Mouse (Mus musculus): ENCODE measurements around the gene Ssc4d. TPM values are rescaled to one million over a fixed set of nuclear protein-coding genes. Genes with fewer than 3 reads are reported as not detected.

Gene Ssc4d
- polyA plus RNA-seq, 1 experiment = 6.3 TPM

DNA sequence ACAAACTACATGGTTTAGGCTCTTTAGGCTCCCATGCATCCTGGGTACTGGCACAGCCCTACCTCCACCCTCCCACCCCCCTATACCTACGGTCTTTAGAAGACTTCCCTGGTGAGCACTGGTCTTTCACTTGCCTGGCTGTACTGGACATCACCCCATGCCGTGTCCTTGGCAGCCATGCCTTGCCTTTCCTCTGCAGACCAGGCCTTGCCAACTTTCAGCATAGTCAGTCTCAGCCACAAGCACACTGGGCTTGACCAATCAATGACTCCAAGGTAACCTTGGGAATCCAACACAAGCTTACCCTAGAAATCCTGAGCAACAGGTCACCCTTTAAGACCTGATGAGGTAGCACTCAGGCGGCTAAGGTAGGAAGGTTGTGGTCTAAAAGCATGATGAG is 57.7 kb downstream of the Ssc4d start:
- no peak for TF ChIP-seq CTCF (IDR thresholded peaks at IDR 0.05; ENCODE audit: low read depth, low read length)
- no peak for TF ChIP-seq POLR2A (IDR thresholded peaks at IDR 0.05; ENCODE audit: insufficient read depth, low read length)
- TF ChIP-seq EP300 (IDR thresholded peaks at IDR 0.05; ENCODE audit: insufficient read depth, low read depth, low read length) = no peak
- Histone ChIP-seq H3K36me3 (ENCODE audit: control insufficient read depth, insufficient read depth, low read length, poor library complexity, severe bottlenecking) (peaks cover 56% of the 10 kb centered on the region), H3K4me1 (ENCODE audit: control insufficient read depth, insufficient read depth, low read length) (peaks cover 6% of the 10 kb centered on the region)

DNA sequence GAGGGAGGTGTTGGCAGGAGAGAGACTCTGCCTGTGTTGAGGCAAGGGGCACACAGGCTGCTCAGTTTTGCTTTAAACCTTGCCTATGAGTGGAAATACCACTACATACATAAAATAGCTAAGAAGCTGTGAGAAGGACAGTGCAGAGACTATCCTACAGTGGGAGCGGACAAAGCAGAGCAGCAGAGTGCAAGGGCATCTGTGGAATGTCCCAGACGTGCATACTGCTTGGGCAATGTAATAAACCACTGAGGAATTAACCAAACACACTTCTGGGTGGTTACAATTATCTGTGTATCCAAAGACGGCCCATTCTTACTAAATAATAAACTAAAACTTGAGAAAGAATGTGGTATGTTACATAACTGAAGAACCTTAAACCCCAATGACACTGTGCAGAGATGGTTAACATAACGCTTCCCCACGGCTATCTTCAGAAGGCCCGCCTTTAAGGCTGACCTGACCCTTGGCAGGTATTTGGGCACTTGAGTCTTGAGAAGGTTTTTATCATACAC is 58.2 kb downstream of the Ssc4d start:
- Histone ChIP-seq H3K27ac (ENCODE audit: insufficient read depth, low read length) (peak overlapping the region; percentile 70), H3K9ac (ENCODE audit: low read depth, poor library complexity, severe bottlenecking) (no peak overlapping the region), H3K36me3 (ENCODE audit: control insufficient read depth, insufficient read depth, low read length, poor library complexity, severe bottlenecking) (peaks cover 54% of the 10 kb centered on the region), H3K4me1 (ENCODE audit: control insufficient read depth, insufficient read depth, low read length) (peaks cover 6% of the 10 kb centered on the region), H3K9me3 (replicated peaks; ENCODE audit: control insufficient read depth, insufficient read depth, low read length, poor library complexity, severe bottlenecking) (no peaks in the 10 kb centered on the region), H3K27me3 (ENCODE audit: control insufficient read depth, insufficient read depth, low read length, poor library complexity, severe bottlenecking) (no peaks in the 10 kb centered on the region), H3K4me3 (ENCODE audit: low read depth, low read length) (no peak overlapping the region)
- no peak for TF ChIP-seq CTCF (IDR thresholded peaks at IDR 0.05; ENCODE audit: low read depth, low read length)
- no peak for TF ChIP-seq EP300 (IDR thresholded peaks at IDR 0.05; ENCODE audit: insufficient read depth, low read depth, low read length)
- no peak for TF ChIP-seq POLR2A (IDR thresholded peaks at IDR 0.05; ENCODE audit: insufficient read depth, low read length)

More for the DNA sequence above, 57.7 kb downstream of the Ssc4d start:
- no peaks in the 10 kb centered on the region for H3K27me3 ChIP-seq (ENCODE audit: control insufficient read depth, insufficient read depth, low read length, poor library complexity, severe bottlenecking)
- H3K4me3 ChIP-seq (ENCODE audit: low read depth, low read length) = no peak overlapping the region
- H3K27ac ChIP-seq (ENCODE audit: insufficient read depth, low read length) = peak overlapping the region; percentile 42
- H3K9ac ChIP-seq (ENCODE audit: low read depth, poor library complexity, severe bottlenecking) = no peak overlapping the region
- H3K9me3 ChIP-seq (replicated peaks; ENCODE audit: control insufficient read depth, insufficient read depth, low read length, poor library complexity, severe bottlenecking) = no peaks in the 10 kb centered on the region

DNA sequence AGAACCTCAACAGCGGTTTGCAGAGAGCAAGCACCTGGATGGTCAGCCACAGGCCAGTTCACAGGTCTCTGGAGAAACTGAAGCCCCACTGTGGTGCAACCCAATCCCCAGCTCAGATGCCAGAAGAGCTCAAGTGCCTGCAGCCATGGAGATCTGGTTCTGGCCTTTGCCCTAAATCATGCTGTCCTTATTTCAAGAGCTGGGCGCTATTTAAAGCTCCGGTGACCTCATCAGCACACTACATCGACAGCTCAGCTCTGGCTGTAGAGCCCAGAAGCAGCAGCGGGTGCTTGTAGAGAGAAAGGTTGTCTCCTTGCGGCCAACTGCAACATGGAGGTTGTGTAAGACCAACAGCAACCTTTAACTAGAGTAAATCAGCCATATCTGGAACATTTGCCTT is 60.2 kb downstream of the Ssc4d start:
- Histone ChIP-seq H3K36me3 (ENCODE audit: control insufficient read depth, insufficient read depth, low read length, poor library complexity, severe bottlenecking) (peaks cover 56% of the 10 kb centered on the region), H3K9me3 (replicated peaks; ENCODE audit: control insufficient read depth, insufficient read depth, low read length, poor library complexity, severe bottlenecking) (no peaks in the 10 kb centered on the region), H3K4me3 (ENCODE audit: low read depth, low read length) (no peak overlapping the region), H3K4me1 (ENCODE audit: control insufficient read depth, insufficient read depth, low read length) (peaks cover 6% of the 10 kb centered on the region), H3K27ac (ENCODE audit: insufficient read depth, low read length) (no peak overlapping the region), H3K9ac (ENCODE audit: low read depth, poor library complexity, severe bottlenecking) (no peak overlapping the region), H3K27me3 (ENCODE audit: control insufficient read depth, insufficient read depth, low read length, poor library complexity, severe bottlenecking) (no peaks in the 10 kb centered on the region)
- no peak for TF ChIP-seq CTCF (IDR thresholded peaks at IDR 0.05; ENCODE audit: low read depth, low read length)
- TF ChIP-seq POLR2A (IDR thresholded peaks at IDR 0.05; ENCODE audit: insufficient read depth, low read length) = no peak
- TF ChIP-seq EP300 (IDR thresholded peaks at IDR 0.05; ENCODE audit: insufficient read depth, low read depth, low read length) = no peak

DNA sequence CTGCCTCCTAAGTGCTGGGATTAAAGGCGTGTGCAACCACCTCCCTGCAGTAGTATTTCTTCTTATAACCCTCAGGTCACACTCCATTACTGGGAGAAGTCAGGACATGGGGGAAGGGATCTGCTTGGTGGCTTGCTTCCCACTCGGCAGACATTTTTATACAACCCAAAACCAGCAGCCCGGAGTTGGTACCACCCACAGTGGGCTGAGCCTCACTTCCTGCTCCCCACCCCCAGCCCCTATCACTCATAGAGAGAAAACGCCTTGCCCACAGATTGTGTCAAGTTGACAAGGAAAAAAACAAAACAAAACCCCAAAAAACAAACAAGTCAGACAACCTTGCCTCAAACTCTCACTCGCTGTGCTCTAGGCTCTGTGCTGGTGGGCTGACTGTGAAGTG is 61.1 kb downstream of the Ssc4d start:
- H3K9me3 ChIP-seq (replicated peaks; ENCODE audit: control insufficient read depth, insufficient read depth, low read length, poor library complexity, severe bottlenecking) = no peaks in the 10 kb centered on the region

DNA sequence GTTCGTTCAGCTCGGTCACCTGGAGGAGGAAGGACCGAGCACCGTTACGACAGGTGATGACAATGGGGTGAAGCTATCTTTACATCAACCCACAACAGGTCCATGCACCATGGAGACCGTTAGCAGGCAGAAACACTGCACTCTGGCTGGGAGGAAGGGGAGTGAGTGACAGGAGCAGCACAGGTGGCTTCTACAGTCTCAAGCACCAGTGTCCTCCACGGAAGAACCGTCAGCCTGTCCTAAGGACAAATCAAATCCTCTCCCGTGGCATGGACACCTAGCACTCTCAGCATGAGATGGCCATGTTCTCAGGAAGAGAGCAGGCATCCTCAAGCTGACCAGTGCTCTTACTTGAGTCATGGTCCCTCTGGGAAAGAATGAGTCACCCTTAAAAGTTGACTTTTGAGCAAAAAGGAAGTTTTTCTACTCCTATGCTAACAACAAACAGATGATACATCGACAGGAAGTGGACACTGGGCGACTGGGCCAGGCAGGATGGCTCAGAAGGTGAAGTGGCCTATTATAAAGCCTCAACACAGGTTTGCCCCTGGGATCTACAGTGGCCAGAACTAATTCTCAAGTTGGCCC is 62.6 kb downstream of the Ssc4d start:
- Histone ChIP-seq H3K4me3 (ENCODE audit: low read depth, low read length) (no peak overlapping the region), H3K27ac (ENCODE audit: insufficient read depth, low read length) (no peak overlapping the region), H3K36me3 (ENCODE audit: control insufficient read depth, insufficient read depth, low read length, poor library complexity, severe bottlenecking) (peaks cover 58% of the 10 kb centered on the region), H3K4me1 (ENCODE audit: control insufficient read depth, insufficient read depth, low read length) (peaks cover 7% of the 10 kb centered on the region), H3K27me3 (ENCODE audit: control insufficient read depth, insufficient read depth, low read length, poor library complexity, severe bottlenecking) (no peaks in the 10 kb centered on the region), H3K9ac (ENCODE audit: low read depth, poor library complexity, severe bottlenecking) (no peak overlapping the region), H3K9me3 (replicated peaks; ENCODE audit: control insufficient read depth, insufficient read depth, low read length, poor library complexity, severe bottlenecking) (no peaks in the 10 kb centered on the region)
- TF ChIP-seq CTCF (IDR thresholded peaks at IDR 0.05; ENCODE audit: low read depth, low read length) (no peak), POLR2A (IDR thresholded peaks at IDR 0.05; ENCODE audit: insufficient read depth, low read length) (no peak), EP300 (IDR thresholded peaks at IDR 0.05; ENCODE audit: insufficient read depth, low read depth, low read length) (no peak)

More for the DNA sequence above, 61.1 kb downstream of the Ssc4d start:
- peaks cover 55% of the 10 kb centered on the region for H3K36me3 ChIP-seq (ENCODE audit: control insufficient read depth, insufficient read depth, low read length, poor library complexity, severe bottlenecking)
- H3K4me3 ChIP-seq (ENCODE audit: low read depth, low read length) = no peak overlapping the region
- H3K27ac ChIP-seq (ENCODE audit: insufficient read depth, low read length) = no peak overlapping the region
- TF ChIP-seq CTCF (IDR thresholded peaks at IDR 0.05; ENCODE audit: low read depth, low read length) = no peak
- H3K9ac ChIP-seq (ENCODE audit: low read depth, poor library complexity, severe bottlenecking) = no peak overlapping the region
- no peaks in the 10 kb centered on the region for H3K27me3 ChIP-seq (ENCODE audit: control insufficient read depth, insufficient read depth, low read length, poor library complexity, severe bottlenecking)
- peaks cover 5% of the 10 kb centered on the region for H3K4me1 ChIP-seq (ENCODE audit: control insufficient read depth, insufficient read depth, low read length)

DNA sequence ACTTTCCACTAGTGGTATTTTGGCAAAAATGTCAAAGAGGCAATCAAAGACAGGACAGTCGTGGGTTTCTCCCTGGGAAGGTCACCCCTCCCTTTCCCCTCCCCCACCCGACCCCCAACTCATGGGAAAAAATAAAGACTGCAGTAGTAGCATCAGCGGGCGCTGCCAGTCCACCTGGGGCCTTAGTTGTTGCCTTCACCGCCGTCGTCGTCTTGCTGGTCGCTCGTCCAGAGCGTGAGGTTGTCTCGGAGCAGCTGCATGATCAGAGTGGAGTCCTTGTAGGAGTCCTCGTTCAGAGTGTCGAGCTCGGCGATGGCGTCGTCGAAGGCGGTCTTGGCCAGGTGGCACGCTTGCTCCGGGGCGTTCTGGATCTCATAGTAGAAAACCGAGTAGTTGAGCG is 63.5 kb downstream of the Ssc4d start:
- H3K4me3 ChIP-seq (ENCODE audit: low read depth, low read length) = no peak overlapping the region

More for the DNA sequence above, 63.5 kb downstream of the Ssc4d start:
- Histone ChIP-seq H3K9ac (ENCODE audit: low read depth, poor library complexity, severe bottlenecking) (no peak overlapping the region), H3K27me3 (ENCODE audit: control insufficient read depth, insufficient read depth, low read length, poor library complexity, severe bottlenecking) (no peaks in the 10 kb centered on the region), H3K27ac (ENCODE audit: insufficient read depth, low read length) (no peak overlapping the region), H3K36me3 (ENCODE audit: control insufficient read depth, insufficient read depth, low read length, poor library complexity, severe bottlenecking) (peaks cover 61% of the 10 kb centered on the region), H3K4me1 (ENCODE audit: control insufficient read depth, insufficient read depth, low read length) (peaks cover 4% of the 10 kb centered on the region), H3K9me3 (replicated peaks; ENCODE audit: control insufficient read depth, insufficient read depth, low read length, poor library complexity, severe bottlenecking) (no peaks in the 10 kb centered on the region)
- no peak for TF ChIP-seq CTCF (IDR thresholded peaks at IDR 0.05; ENCODE audit: low read depth, low read length)
- no peak for TF ChIP-seq EP300 (IDR thresholded peaks at IDR 0.05; ENCODE audit: insufficient read depth, low read depth, low read length)
- no peak for TF ChIP-seq POLR2A (IDR thresholded peaks at IDR 0.05; ENCODE audit: insufficient read depth, low read length)

Other genes starting within 250 kb of the Ssc4d start
- 63.7 and 69.8 TPM in 2 replicates for gene Tmem120a, start 230.1 kb downstream of the Ssc4d start, polyA plus RNA-seq (2011; ENCODE audit: insufficient read depth, insufficient read length, low read depth, missing spikeins)
- gene Styxl1, start 196.1 kb downstream of the Ssc4d start, polyA plus RNA-seq (2011; ENCODE audit: insufficient read depth, insufficient read length, low read depth, missing spikeins) = 0.42 and 0.94 TPM in 2 replicates
- gene Mdh2, start 196.1 kb downstream of the Ssc4d start, polyA plus RNA-seq (2011; ENCODE audit: insufficient read depth, insufficient read length, low read depth, missing spikeins) = 377 and 424 TPM in 2 replicates
- gene Srrm3, start 167.6 kb downstream of the Ssc4d start, polyA plus RNA-seq (2011; ENCODE audit: insufficient read depth, insufficient read length, low read depth, missing spikeins) = 0.41 and 0.55 TPM in 2 replicates
- 426 and 500 TPM in 2 replicates for gene Hspb1, start 86.6 kb downstream of the Ssc4d start, polyA plus RNA-seq (2011; ENCODE audit: insufficient read depth, insufficient read length, low read depth, missing spikeins)
- gene Ywhag, start 39.9 kb downstream of the Ssc4d start, polyA plus RNA-seq (2011; ENCODE audit: insufficient read depth, insufficient read length, low read depth, missing spikeins) = 372 TPM in 2 replicates
- gene Zp3, start 5.6 kb upstream of the Ssc4d start, polyA plus RNA-seq (2011; ENCODE audit: insufficient read depth, insufficient read length, low read depth, missing spikeins) = 2.0 and 2.4 TPM in 2 replicates
- 23.7 and 25.0 TPM in 2 replicates for gene Dtx2, start 20.3 kb upstream of the Ssc4d start, polyA plus RNA-seq (2011; ENCODE audit: insufficient read depth, insufficient read length, low read depth, missing spikeins)
- 0.34 and 0.38 TPM in 2 replicates for gene Upk3b, start 64.0 kb upstream of the Ssc4d start, polyA plus RNA-seq (2011; ENCODE audit: insufficient read depth, insufficient read length, low read depth, missing spikeins)
- 2.7 and 3.7 TPM in 2 replicates for gene Upk3bl, start 80.0 kb upstream of the Ssc4d start, polyA plus RNA-seq (2011; ENCODE audit: insufficient read depth, insufficient read length, low read depth, missing spikeins)
- 5.9 and 6.6 TPM in 2 replicates for gene Rasa4, start 109.4 kb upstream of the Ssc4d start, polyA plus RNA-seq (2011; ENCODE audit: insufficient read depth, insufficient read length, low read depth, missing spikeins)
- gene Polr2j, start 142.1 kb upstream of the Ssc4d start, polyA plus RNA-seq (2011; ENCODE audit: insufficient read depth, insufficient read length, low read depth, missing spikeins) = 90.7 and 92.6 TPM in 2 replicates
- 49.1 and 54.6 TPM in 2 replicates for gene Lrwd1, start 161.5 kb upstream of the Ssc4d start, polyA plus RNA-seq (2011; ENCODE audit: insufficient read depth, insufficient read length, low read depth, missing spikeins)
- 8.7 and 10.6 TPM in 2 replicates for gene Alkbh4, start 161.6 kb upstream of the Ssc4d start, polyA plus RNA-seq (2011; ENCODE audit: insufficient read depth, insufficient read length, low read depth, missing spikeins)
- gene Orai2, start 196.2 kb upstream of the Ssc4d start, polyA plus RNA-seq (2011; ENCODE audit: insufficient read depth, insufficient read length, low read depth, missing spikeins) = 1.5 and 1.7 TPM in 2 replicates
- gene Prkrip1, start 224.4 kb upstream of the Ssc4d start, polyA plus RNA-seq (2011; ENCODE audit: insufficient read depth, insufficient read length, low read depth, missing spikeins) = 45.3 and 48.3 TPM in 2 replicates